Mouse (Mus musculus): ENCODE data around the gene Ppp3ca.

Gene Ppp3ca

DNA sequence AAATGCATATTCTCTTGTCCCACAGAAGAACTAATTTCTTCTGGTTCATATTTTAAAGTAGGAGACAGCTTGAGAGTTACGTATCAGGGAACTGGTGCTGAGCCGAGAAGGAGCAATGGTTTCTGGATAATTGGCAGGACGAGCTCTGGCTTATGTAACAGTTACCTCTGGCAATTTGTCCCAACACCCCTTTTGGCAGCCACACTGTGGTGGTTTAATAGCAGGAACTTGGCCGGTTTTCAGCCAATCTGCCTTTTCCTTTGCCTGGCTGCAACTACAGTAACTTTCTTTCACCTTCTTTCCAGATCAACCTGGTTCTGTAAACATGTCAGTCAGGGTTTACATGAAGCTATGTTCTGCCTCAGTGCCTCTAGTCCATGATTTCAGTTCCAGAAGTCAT is 299.9 kb downstream of the Ppp3ca start:
- in situ Hi-C loops (cut with MboI; ENCODE audit: low sequenced_read_pairs) = no loop called here

DNA sequence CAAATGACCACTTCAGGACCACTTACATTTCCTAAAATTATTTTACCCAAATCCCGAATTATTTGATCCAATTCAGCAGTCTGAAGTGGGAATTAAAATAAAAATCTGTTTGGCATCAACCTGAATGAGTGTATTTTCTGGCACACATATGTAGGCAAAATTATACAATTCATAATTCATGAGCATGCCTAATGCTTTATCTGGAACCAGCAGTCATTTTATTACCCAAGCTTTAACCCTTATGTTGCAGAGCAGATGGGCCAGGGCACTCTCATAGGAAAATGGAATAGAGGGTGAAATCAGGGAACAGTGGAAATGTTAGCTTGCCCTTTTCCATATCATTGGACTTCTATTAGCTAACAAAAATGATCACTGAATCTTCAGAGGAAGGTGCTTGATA is 307.9 kb downstream of the Ppp3ca start:
- in situ Hi-C loops (cut with MboI; ENCODE audit: low sequenced_read_pairs) = no loop called here

DNA sequence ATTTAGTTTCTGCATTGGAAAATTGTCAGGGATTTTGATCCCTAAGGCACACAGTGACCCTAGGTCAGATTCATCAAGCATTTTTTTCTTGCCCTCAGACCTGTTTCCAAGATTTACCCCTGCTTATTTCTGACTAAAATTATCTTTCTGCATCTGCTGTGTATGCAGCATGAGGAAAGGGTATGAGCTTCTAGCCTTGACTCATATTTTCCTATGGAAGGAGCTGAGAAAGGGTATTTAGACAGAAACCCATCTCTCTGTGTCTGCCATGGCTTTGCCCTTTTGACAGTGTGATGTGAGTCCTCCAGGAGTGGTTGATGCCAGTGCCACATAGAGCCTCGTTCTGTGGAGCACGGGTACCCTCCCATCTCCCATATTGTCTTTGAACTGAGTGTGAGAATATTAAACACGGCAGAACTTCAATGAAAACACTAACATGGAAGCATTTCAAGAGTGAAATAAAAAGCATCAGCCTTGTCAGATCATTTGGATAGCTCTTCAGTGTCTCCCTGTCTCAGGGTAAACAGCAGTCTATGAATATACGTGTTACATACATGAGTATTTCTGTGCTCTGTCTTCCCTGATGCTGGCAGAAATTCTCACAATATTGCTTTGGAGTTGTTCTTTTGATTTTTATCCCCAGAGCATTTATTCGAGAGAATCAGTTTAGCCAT is 311.1 kb downstream of the Ppp3ca start:
- in situ Hi-C loops (cut with MboI; ENCODE audit: low sequenced_read_pairs) = no loop called here

DNA sequence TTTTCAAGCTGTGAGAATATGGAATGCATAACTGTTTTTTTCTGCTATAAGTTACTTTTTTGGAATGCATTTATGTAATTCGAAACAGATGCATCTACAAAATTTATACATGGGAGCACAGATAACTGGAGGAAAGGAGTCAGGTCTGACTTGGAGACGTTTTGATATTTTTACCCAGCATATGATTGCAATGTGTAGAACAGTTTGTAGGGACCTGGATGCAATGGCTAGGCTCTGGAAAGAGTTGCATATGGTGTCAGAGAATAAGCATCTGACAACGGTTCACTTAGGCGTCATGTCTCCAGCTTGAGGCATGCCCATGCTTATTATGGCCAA is 311.6 kb downstream of the Ppp3ca start:
- in situ Hi-C loops (cut with MboI; ENCODE audit: low sequenced_read_pairs) = no loop called here

DNA sequence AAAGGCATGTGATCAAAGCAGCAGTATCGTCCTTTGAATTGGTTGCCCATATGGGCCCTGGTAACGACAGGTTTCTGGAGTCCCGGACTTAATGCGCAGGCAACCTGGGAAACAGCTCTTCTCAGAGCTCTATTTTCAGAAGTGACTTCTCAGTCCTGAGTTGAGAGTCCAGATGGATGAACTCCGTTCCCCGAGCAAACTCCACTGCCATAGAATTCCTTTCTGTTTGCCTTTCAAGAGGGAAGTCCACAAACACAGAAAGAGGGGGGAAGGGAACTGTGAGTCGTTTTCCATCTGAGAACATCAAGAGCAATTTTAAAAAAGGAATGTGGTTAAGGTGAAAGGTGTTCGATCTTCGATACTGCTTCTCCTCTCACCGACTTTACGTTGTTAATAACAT is 312.1 kb downstream of the Ppp3ca start:
- in situ Hi-C loops (cut with MboI; ENCODE audit: low sequenced_read_pairs) = no loop called here

DNA sequence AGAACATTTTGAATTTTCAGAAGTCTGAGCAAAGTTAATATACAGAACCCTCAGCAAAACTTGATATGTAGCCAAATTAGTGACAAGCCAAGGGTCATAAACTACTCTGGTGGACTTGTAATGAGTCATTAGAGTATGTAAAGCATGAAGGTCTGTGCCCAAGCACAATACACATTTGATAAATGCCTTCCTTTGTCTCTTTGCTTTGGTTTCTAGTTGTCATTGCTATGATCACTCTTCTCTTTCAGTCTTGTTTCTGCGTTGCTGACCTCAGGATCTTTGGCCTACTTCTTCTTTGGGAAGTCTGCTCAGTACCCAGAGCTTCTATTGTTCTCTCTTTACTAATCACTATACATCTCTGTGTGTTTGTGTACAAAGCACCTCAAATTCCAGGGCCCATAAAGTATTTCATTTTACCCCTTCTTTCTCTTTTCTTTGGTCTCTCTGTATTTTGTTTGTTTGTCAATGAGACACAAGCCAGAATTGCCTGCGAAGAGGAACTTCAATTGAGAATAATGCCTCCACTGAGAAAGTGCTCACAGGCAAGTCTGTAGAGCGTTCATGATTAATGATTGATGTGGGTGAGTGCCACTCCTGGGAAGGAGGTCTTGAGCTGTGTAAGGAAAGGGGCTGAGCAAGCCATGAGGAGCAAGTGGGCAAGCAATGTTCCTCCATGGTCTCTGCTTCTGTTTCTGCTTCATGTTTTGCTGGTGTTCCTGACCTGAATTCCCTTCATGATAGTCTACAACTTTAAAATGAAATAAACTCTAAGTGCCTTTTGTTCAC is 316.4 kb downstream of the Ppp3ca start:
- in situ Hi-C loops (cut with MboI; ENCODE audit: low sequenced_read_pairs) = no loop called here
